Mouse (Mus musculus) limb, embryonic 13.5 days (tissue): ENCODE measurements around the gene Ppp1r3a. TPM values are rescaled to one million over a fixed set of nuclear protein-coding genes. Genes with fewer than 3 reads are reported as not detected.
A peak's percentile ranks its signal among the peaks of the same experiment; 100 is the strongest.

Source experiments
- ATAC-seq: fragments of 200-750 bp; cut with Nextera tagmentation; 2 replicates; pipeline ENCODE4 v1.8.0; 2017; ENCODE audit warnings: low read depth, moderate number of reproducible peaks, moderate TSS enrichment; ENCODE audit not compliant: low FRiP score
- H3K27ac ChIP-seq: fragments of 300-500 bp; sonication (generic); 2 replicates; pipeline ENCODE4 v1.5.1; 2015; ENCODE audit warnings: inconsistent platforms, mild to moderate bottlenecking, moderate library complexity
- H3K27me3 ChIP-seq: fragments of 300-500 bp; sonication (generic); 2 replicates; pipeline ENCODE4 v1.6.1; 2015; ENCODE audit warnings: mild to moderate bottlenecking, inconsistent platforms
- H3K36me3 ChIP-seq: fragments of 300-500 bp; sonication (generic); 2 replicates; pipeline ENCODE4 v1.6.1; 2015; ENCODE audit warnings: inconsistent platforms, mild to moderate bottlenecking, moderate library complexity
- H3K4me1 ChIP-seq: fragments of 300-500 bp; sonication (generic); 2 replicates; pipeline ENCODE4 v1.6.1; 2015; ENCODE audit warnings: inconsistent platforms
- H3K4me2 ChIP-seq: fragments of 300-500 bp; sonication (generic); replicated peaks from 2 replicates; pipeline ENCODE4 v1.6.1; 2015; ENCODE audit warnings: inconsistent platforms, mild to moderate bottlenecking, moderate library complexity
- H3K4me3 ChIP-seq: fragments of 300-500 bp; sonication (generic); 2 replicates; pipeline ENCODE4 v1.5.1; 2015; ENCODE audit warnings: moderate library complexity, mild to moderate bottlenecking, inconsistent platforms
- H3K9ac ChIP-seq: fragments of 300-500 bp; sonication (generic); 2 replicates; pipeline ENCODE4 v1.6.1; 2015; ENCODE audit warnings: mild to moderate bottlenecking, inconsistent platforms
- H3K9me3 ChIP-seq: fragments of 300-500 bp; sonication (generic); 2 replicates; pipeline ENCODE4 v1.6.1; 2016; ENCODE audit warnings: inconsistent platforms
- WGBS: fragments of 180-500 bp; shearing (Covaris S2); methylation state at CpG from one replicate; pipeline ENCODE4 v1.1.7; 2015; 5-methylcytosine and 5-hydroxymethylcytosine counted together
- polyA plus RNA-seq: library from polyadenylated mRNA; unstranded; fragments of >200 nt; fragmentation: Nextera tagmentation; extraction: Ambion mirVana; gene quantifications from 2 replicates; pipeline ENCODE4 v1.2.1, GENCODE M21; 2015

Ppp1r3a gene
- polyA plus RNA-seq: 0.20 and 0.27 TPM in 2 replicates

DNA sequence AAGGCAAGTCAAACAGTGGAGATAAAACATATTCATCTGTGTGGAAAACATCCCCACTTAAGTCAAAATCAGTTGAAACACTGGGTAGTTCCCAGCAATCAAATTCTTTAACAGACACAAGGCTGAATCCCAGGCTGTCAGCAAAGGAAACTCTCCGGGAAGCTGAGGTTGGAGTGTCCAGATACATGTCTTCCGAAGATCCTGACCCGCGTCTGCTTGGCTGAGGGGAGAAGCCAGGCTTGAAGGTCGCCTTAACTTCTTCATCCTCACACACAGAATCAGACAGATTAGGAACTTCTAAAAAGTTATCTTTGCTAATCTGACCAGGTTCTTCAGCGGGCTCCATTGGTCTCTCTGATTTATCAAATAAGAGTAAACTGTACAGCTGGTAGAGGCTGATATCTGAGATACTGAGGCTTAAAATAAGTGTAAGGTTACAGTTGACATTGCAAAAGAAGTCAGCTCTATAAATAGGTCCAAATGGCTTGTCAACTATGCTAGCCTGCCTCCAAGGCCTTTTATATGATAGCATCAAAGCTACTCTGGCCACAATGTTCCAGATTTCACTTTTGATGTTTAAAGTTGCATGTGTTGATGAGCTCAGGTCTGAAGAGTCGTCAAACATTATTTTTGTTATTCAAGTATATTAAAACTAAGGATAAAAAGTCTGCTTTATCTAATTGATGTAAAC, at the start of gene Ppp1r3a:
TSS of gene Ppp1r3a (minus strand) at position 374 of the 691 bp plus-strand sequence.
- Histone ChIP-seq H3K36me3 (no peaks in the 10 kb centered on the region), H3K4me1 (no peaks in the 10 kb centered on the region; the same call in 1 of the 2 replicates), H3K27me3 (no peaks in the 10 kb centered on the region), H3K9ac (no peak within 1 kb of the TSS), H3K4me2 (no peak within 1 kb of the TSS), H3K9me3 (no peaks in the 10 kb centered on the region), H3K4me3 (no peak within 1 kb of the TSS), H3K27ac (no peak within 1 kb of the TSS)
- ATAC-seq: no peak
- WGBS: 88% methylated on average over 7 of the region's 7 CpGs

DNA sequence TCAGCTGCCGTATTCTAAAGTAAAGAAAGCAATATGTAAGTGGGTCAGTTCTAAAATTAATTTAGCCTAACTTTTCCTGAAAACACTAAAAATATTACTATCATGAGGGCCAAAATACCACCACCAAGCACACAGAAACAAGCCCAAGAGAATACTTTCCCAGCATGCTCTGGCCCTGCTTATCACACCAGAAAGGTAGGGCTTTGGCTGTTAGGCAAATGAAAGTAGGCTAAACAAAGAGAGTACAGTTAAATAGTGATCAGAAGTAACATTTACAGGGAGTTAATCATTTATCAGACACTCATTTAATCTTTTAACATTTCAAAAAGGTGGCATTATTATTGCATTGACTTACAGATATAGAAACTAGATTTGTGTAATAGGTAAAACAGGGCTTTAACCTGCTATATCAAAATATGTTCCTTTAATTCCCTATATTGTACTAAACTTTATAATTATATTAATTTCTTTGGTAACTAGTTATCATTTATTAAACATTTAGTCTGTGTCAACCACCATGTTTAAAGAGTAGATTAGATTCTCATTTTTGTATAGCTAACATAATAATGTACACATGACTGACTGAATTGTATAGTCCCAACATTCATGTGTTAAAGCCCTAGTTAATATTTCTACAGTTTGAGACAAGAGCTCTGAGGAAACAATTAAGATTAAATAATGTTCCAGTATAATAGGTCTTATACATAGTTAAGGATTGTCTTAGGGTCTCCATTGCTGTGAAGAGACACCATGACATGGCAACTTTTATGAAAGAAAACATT, 32.3 kb upstream of the Ppp1r3a start:
- no peaks in the 10 kb centered on the region for H3K4me1 ChIP-seq
- H3K4me3 ChIP-seq: no peak overlapping the region
- H3K27me3 ChIP-seq: no peaks in the 10 kb centered on the region
- ATAC-seq: no peak
- H3K4me2 ChIP-seq: no peak overlapping the region
- H3K36me3 ChIP-seq: no peaks in the 10 kb centered on the region
- 88% methylated on average over 1 of the region's 1 CpGs for WGBS
- H3K9ac ChIP-seq: no peak overlapping the region
- no peak overlapping the region for H3K27ac ChIP-seq
- no peaks in the 10 kb centered on the region for H3K9me3 ChIP-seq

DNA sequence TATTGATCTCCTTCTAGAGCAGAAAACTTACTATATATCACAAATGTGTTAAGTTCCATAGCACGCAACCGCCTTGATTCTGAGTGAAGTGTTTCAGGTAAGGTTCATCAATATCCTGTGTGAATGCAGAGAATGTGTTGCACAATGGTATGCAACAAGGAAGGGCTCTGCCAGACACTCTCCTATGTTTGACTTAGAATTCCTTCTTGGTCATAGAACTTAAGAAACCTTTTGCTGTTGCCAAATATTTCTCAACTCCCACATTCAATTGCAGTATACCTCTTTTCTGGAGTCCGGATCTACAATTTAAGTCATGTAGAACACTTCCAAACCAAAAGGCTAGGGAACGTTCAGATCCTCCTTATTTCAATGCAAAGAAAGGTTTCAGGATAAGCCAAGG, 22.8 kb upstream of the Ppp1r3a start:
- Histone ChIP-seq H3K36me3 (no peaks in the 10 kb centered on the region), H3K27me3 (no peaks in the 10 kb centered on the region), H3K4me1 (no peaks in the 10 kb centered on the region), H3K4me3 (no peak overlapping the region), H3K9ac (no peak overlapping the region), H3K4me2 (no peak overlapping the region), H3K27ac (no peak overlapping the region), H3K9me3 (0 out of 2 replicates have a peak, but pooled peaks cover 3% of the 10 kb centered on the region)
- 93% methylated on average over 4 of the region's 4 CpGs for WGBS
- no peak for ATAC-seq

DNA sequence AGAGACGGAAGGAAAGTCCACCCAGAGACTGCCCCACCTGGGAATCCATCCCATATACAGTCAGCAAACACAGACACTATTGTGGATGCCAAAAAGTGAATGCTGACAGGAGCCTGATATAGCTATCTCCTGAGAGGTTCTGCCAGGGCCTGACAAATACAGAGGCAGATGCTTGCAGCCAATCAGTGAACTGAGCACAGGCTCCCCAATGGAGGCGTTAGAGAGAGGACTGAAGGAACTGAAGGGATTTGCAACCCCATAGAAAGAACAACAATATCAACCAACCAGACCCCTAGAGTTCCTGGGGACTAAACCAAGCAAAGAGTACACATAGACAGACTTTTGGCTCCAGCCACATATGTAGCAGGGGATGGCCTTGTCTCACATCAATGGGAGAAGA, 16.6 kb upstream of the Ppp1r3a start:
- Histone ChIP-seq H3K4me2 (no peak overlapping the region), H3K4me3 (no peak overlapping the region), H3K9me3 (0 out of 2 replicates have a peak, but pooled peaks cover 3% of the 10 kb centered on the region), H3K27me3 (no peaks in the 10 kb centered on the region), H3K36me3 (no peaks in the 10 kb centered on the region), H3K4me1 (no peaks in the 10 kb centered on the region), H3K9ac (no peak overlapping the region), H3K27ac (no peak overlapping the region)
- no peak for ATAC-seq
- 74% methylated on average over 2 of the region's 2 CpGs for WGBS

DNA sequence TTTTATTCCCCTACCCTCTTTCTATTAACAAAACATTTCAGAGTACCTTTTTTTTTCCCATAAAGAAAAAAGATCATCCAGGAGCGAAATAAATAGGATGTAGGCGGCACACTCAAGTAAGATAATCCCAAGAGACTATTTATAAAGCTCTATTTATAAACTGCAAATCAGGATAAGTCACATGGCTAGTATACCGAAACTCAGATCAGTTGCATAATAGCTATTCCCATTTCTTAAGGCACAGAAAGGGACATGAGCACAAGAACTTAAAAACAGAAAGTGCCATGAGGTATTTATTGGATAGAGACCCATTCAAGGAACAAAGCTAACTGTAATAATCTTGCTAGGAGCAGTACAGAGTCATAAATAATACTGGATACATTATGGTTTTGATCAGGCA, 2.4 kb upstream of the Ppp1r3a start:
- no peak overlapping the region for H3K9ac ChIP-seq
- no peak for ATAC-seq
- H3K4me2 ChIP-seq: no peak overlapping the region
- WGBS: 76% methylated on average over 3 of the region's 3 CpGs
- no peaks in the 10 kb centered on the region for H3K36me3 ChIP-seq
- H3K27me3 ChIP-seq: no peaks in the 10 kb centered on the region
- H3K27ac ChIP-seq: no peak overlapping the region
- no peaks in the 10 kb centered on the region for H3K4me1 ChIP-seq
- H3K4me3 ChIP-seq: no peak overlapping the region
- H3K9me3 ChIP-seq: no peaks in the 10 kb centered on the region

DNA sequence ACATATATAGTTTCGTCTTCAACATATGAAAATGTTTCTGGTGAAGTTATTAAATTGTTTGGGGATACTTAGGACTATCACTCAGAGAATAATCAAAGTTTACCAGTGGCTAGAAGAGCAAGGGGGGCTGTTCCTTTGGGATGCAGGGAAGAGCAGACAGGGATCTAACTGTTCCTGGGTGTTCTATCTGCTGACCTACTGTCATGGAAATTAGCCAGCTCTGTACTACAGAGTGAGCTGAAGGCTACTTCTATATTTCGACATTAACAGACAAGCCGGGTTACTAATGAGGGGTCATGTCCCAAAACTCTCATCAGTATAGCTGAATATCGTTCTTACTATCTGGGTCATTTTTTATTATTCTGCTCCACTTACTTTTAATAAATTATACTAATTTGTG, 1.6 kb downstream of the Ppp1r3a start:
- no peaks in the 10 kb centered on the region for H3K27me3 ChIP-seq
- no peak for ATAC-seq
- H3K27ac ChIP-seq: no peak overlapping the region
- H3K4me1 ChIP-seq: no peaks in the 10 kb centered on the region; the same call in 1 of the 2 replicates
- no peaks in the 10 kb centered on the region for H3K9me3 ChIP-seq
- no peaks in the 10 kb centered on the region for H3K36me3 ChIP-seq
- no peak overlapping the region for H3K4me2 ChIP-seq
- 73% methylated on average over 4 of the region's 4 CpGs for WGBS
- no peak overlapping the region for H3K9ac ChIP-seq
- H3K4me3 ChIP-seq: no peak overlapping the region

DNA sequence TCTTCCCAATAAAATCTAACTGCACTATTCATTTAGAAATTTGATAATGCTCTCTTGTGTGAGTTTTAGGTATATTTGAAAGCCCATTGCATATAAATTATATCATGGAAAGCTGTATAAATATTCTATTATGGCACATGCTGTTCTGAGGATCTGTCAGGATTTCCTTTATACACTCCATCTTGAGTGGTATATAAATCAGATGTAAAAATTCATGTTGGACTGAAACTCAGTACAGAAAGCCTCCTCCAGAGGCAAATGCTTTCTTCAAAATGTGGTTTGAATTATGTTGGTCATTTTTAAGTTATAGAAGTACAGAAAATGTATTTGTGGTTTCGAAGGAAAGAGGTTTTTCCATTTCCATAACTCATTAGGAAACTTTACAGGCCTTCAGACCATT, 2.9 kb downstream of the Ppp1r3a start:
- Histone ChIP-seq H3K4me3 (no peak overlapping the region), H3K4me2 (no peak overlapping the region), H3K9me3 (no peaks in the 10 kb centered on the region), H3K27ac (no peak overlapping the region), H3K9ac (no peak overlapping the region), H3K36me3 (no peaks in the 10 kb centered on the region), H3K4me1 (peaks cover 2% of the 10 kb centered on the region), H3K27me3 (no peaks in the 10 kb centered on the region)
- peak; percentile 69 for ATAC-seq
- WGBS: 33% methylated on average over 1 of the region's 1 CpGs

DNA sequence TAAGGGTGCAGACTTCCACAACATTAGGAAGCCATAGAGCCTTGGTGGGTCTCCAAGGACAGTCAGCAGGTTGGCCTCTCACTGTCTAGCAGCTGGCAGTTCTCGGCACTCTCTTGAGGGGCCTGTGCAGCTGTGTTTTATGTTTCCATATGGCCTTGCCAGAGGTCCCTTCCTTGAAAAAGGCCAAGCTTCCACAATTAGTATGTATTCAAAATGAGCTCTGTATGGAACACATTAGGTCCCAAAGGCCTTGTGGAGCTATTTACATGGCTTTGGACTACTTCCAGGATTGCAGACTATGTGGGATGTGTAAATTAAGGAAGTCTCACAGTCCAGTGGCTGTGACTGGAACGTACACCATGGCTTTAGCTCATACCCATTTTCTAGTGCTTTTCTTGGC, 8.1 kb downstream of the Ppp1r3a start:
- 12% methylated on average over 2 of the region's 2 CpGs for WGBS
- Histone ChIP-seq H3K27me3 (no peaks in the 10 kb centered on the region), H3K9ac (no peak overlapping the region), H3K9me3 (no peaks in the 10 kb centered on the region), H3K36me3 (no peaks in the 10 kb centered on the region), H3K4me2 (no peak overlapping the region), H3K4me3 (no peak overlapping the region), H3K27ac (peak overlapping the region; percentile 6; the same call in 1 of the 2 replicates), H3K4me1 (peaks cover 12% of the 10 kb centered on the region)
- peak; percentile 96 for ATAC-seq

DNA sequence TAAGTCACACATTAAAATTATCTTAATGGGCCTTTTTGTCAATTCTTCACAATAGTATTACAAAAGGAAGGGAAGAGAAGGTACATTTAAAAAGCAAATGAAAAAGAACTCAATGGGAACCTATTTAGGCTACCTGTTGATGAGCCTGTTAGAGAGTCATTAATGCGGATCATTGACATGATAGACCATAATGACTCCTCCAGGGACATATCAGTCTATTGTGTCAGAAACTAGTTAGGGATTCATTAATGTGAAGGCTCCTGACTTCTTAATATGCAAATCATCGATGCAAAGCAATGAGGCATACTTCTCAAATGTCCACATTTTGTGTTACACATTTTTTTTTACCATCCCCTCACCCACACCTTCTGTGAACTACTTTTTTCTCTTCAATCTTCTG, 19.1 kb downstream of the Ppp1r3a start:
- Histone ChIP-seq H3K9me3 (no peaks in the 10 kb centered on the region), H3K4me2 (no peak overlapping the region), H3K36me3 (no peaks in the 10 kb centered on the region), H3K27ac (no peak overlapping the region), H3K4me1 (no peaks in the 10 kb centered on the region), H3K9ac (no peak overlapping the region), H3K4me3 (no peak overlapping the region), H3K27me3 (no peaks in the 10 kb centered on the region)
- WGBS: 91% methylated on average over 2 of the region's 2 CpGs
- ATAC-seq: no peak

DNA sequence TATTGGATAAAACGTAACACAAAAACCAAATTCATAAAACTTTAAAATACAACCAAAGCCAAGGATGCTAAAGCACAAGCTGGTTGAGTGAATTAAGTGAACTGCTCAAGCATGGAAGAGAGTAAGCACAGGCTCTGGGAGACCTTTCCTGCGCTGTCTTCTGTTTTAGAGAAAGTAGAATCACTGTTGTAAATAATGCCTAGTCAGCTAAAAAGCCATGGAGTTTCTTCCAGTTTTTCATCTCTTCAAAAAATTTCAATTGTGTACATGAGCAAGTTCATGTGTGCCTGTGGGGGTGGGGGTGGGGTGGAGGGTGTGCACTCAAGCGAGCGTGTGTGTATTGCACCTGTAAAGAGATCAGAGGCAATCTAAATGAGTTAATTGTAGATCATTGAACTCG, 24.1 kb downstream of the Ppp1r3a start:
- Histone ChIP-seq H3K27ac (no peak overlapping the region), H3K27me3 (no peaks in the 10 kb centered on the region), H3K4me2 (no peak overlapping the region), H3K9ac (no peak overlapping the region), H3K36me3 (no peaks in the 10 kb centered on the region), H3K4me3 (no peak overlapping the region), H3K9me3 (no peaks in the 10 kb centered on the region), H3K4me1 (no peaks in the 10 kb centered on the region)
- WGBS: 77% methylated on average over 5 of the region's 5 CpGs
- ATAC-seq: no peak

DNA sequence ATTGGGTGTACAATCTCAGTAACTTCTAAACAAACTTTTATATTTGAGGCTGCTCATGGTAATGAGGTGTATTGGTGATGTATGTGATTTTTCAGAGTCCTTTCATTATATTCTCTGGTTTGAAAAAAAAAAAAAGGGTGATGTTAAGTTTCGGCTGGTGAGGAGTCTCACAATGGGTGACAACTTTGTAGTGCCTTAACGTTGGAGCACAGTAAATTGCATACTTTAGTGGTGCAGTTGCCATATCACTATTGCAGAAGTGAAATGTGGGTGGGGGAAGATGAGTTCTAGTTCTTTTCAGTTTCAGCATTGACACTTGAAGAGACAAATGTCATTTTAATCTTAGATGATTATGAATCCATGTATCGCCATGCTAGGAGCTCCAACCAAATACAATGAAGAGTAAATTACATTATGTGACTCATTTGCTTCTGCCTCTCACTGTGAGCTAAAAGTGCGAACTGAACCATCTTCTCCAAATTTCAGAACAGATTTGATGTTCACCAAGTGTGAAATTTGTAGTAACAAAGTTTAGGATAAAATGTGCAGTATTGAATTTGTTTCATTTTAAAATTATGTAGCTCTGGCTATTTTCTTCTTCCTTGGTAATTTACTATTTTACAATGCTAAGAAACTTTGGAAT, 34.2 kb downstream of the Ppp1r3a start:
- 75% methylated on average over 4 of the region's 4 CpGs for WGBS
- H3K27me3 ChIP-seq: no peaks in the 10 kb centered on the region
- no peak overlapping the region for H3K9ac ChIP-seq
- no peaks in the 10 kb centered on the region for H3K9me3 ChIP-seq
- H3K27ac ChIP-seq: no peak overlapping the region
- ATAC-seq: no peak
- H3K36me3 ChIP-seq: no peaks in the 10 kb centered on the region
- no peaks in the 10 kb centered on the region for H3K4me1 ChIP-seq
- no peak overlapping the region for H3K4me3 ChIP-seq
- H3K4me2 ChIP-seq: no peak overlapping the region

DNA sequence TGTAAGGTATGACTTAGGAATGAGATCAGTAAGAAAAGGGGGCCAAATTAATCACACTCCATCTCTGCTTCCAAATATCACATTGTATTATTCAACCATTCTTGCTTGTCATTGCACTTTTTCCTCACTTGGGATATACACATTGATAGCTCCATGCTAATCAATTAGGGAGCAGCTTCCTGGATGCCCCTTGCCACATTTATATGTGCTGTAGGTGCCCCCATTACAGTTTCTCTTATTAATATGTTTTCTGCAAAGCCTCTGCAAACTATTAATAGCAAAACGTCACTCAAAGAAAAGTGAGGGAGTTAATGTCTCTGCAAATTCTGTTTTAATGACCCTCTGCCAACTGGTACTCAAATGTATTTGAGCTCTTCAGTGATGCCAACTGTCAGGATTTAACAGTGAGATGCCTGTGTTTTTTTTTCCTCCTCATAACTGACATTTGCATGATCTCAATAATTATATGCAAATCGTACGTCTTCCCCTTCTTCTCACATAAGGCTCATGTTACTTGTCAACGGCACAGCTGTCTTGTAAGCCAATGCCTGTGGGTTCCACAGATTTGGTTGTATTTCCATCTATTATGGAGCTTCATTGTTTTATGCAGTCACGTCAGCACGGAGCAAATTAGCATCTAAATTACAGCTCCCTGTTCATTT, 34.8 kb downstream of the Ppp1r3a start:
- H3K27ac ChIP-seq: no peak overlapping the region
- no peak overlapping the region for H3K9ac ChIP-seq
- H3K4me3 ChIP-seq: no peak overlapping the region
- no peak overlapping the region for H3K4me2 ChIP-seq
- 70% methylated on average over 6 of the region's 6 CpGs for WGBS
- H3K27me3 ChIP-seq: no peaks in the 10 kb centered on the region
- no peak for ATAC-seq
- H3K36me3 ChIP-seq: no peaks in the 10 kb centered on the region
- no peaks in the 10 kb centered on the region for H3K9me3 ChIP-seq
- no peaks in the 10 kb centered on the region for H3K4me1 ChIP-seq
